Mouse (Mus musculus) intestine, postnatal 0 days (tissue): ENCODE results near the gene Zfr. TPM values are rescaled to one million over a fixed set of nuclear protein-coding genes. Genes with fewer than 3 reads are reported as not detected.
A peak's percentile ranks its signal among the peaks of the same experiment; 100 is the strongest.

ENCODE experiments used
- ATAC-seq: fragments of 200-750 bp; cut with Nextera tagmentation; 2 replicates; pipeline ENCODE4 v1.8.0; 2017; ENCODE audit warnings: mild to moderate bottlenecking, moderate TSS enrichment, moderate library complexity
- H3K27ac ChIP-seq: fragments of 300-500 bp; sonication (generic); 2 replicates; pipeline ENCODE4 v1.5.1; 2014; ENCODE audit warnings: mild to moderate bottlenecking, low read depth, low read length, moderate library complexity
- H3K27me3 ChIP-seq: fragments of 300-500 bp; sonication (generic); replicated peaks from 2 replicates; pipeline ENCODE4 v1.6.1; 2014; ENCODE audit warnings: low read length, mixed read lengths; ENCODE audit not compliant: control insufficient read depth, insufficient read depth
- H3K36me3 ChIP-seq: fragments of 300-500 bp; sonication (generic); 2 replicates; pipeline ENCODE4 v1.6.1; 2014; ENCODE audit warnings: mild to moderate bottlenecking, moderate library complexity; ENCODE audit not compliant: control insufficient read depth, insufficient read depth
- H3K4me1 ChIP-seq: fragments of 300-500 bp; sonication (generic); replicated peaks from 2 replicates; pipeline ENCODE4 v1.6.1; 2014; ENCODE audit warnings: antibody characterized with exemption, low read length, mixed read lengths; ENCODE audit not compliant: control insufficient read depth, insufficient read depth
- H3K4me2 ChIP-seq: fragments of 300-500 bp; sonication (generic); replicated peaks from 2 replicates; pipeline ENCODE4 v1.6.1; 2014; ENCODE audit warnings: low read depth, mild to moderate bottlenecking, moderate library complexity
- H3K4me3 ChIP-seq: fragments of 300-500 bp; sonication (generic); 2 replicates; pipeline ENCODE4 v1.5.1; 2014; ENCODE audit warnings: low read depth, low read length
- H3K9ac ChIP-seq: fragments of 300-500 bp; sonication (generic); 2 replicates; pipeline ENCODE4 v1.6.1; 2014; ENCODE audit warnings: mild to moderate bottlenecking, low read depth, low read length
- H3K9me3 ChIP-seq: fragments of 300-500 bp; sonication (generic); 2 replicates; pipeline ENCODE4 v1.6.1; 2016; ENCODE audit warnings: mixed run types; ENCODE audit not compliant: control insufficient read depth
- CTCF ChIP-seq: sonication (generic); IDR thresholded peaks from 2 replicates; pipeline ENCODE4 v1.5.1; 2016; ENCODE audit warnings: low read depth, mild to moderate bottlenecking, control low read depth, antibody characterized with exemption, moderate library complexity
- WGBS: fragments of 180-500 bp; shearing (Covaris S2); extraction: QIAGEN DNeasy Blood & Tissue Kit; methylation state at CpG from one replicate; pipeline ENCODE4 v1.1.7; 2014; 5-methylcytosine and 5-hydroxymethylcytosine counted together
- microRNA counts: library from miRNA; unstranded; fragments of <30 nt; microRNA quantifications from one replicate; lab custom pipeline; 2016
- microRNA-seq: library from miRNA; unstranded; fragments of <30 nt; microRNA quantifications from one replicate; pipeline ENCODE4, GENCODE M21; 2016
- polyA plus RNA-seq: library from polyadenylated mRNA; unstranded; fragments of >200 nt; fragmentation: Nextera tagmentation; extraction: Ambion mirVana; gene quantifications from 2 replicates; pipeline ENCODE4 v1.2.1, GENCODE M21; 2015

The Zfr gene
- polyA plus RNA-seq, 1 experiment from 2014 or later, result 47.9 TPM

GRCm38 (mm10) chr15:12230243-12230935 is 112.8 kb downstream of the Zfr start:
- 19% methylated on average over 12 of the region's 12 CpGs for WGBS
- ATAC-seq, result peak; percentile 86

GRCm38 (mm10) chr15:12231462-12231861 is 113.8 kb downstream of the Zfr start:
- Histone ChIP-seq H3K27me3 (no peaks in the 10 kb centered on the region), H3K4me3 (no peak overlapping the region), H3K4me1 (peaks cover 10% of the 10 kb centered on the region), H3K9ac (no peak overlapping the region), H3K36me3 (peaks cover 23% of the 10 kb centered on the region), H3K27ac (no peak overlapping the region), H3K9me3 (no peaks in the 10 kb centered on the region), H3K4me2 (no peak overlapping the region)
- peak; percentile 46 for TF ChIP-seq CTCF
- no peak for ATAC-seq
- whole genome bisulfite sequencing, result 84% methylated on average over 6 of the region's 6 CpGs

More at GRCm38 (mm10) chr15:12230243-12230935, 112.8 kb downstream of the Zfr start:
- H3K9ac ChIP-seq, result no peak overlapping the region
- H3K4me1 ChIP-seq, result peaks cover 10% of the 10 kb centered on the region
- no peaks in the 10 kb centered on the region for H3K27me3 ChIP-seq
- TF ChIP-seq CTCF, result no peak
- H3K27ac ChIP-seq, result no peak overlapping the region
- no peaks in the 10 kb centered on the region for H3K9me3 ChIP-seq
- no peak overlapping the region for H3K4me3 ChIP-seq
- H3K4me2 ChIP-seq, result 0 out of 2 replicates have a peak overlapping the region, but pooled peaks have one; percentile 9
- peaks cover 19% of the 10 kb centered on the region for H3K36me3 ChIP-seq

GRCm38 (mm10) chr15:12232429-12232828 is 114.8 kb downstream of the Zfr start:
- Histone ChIP-seq H3K4me1 (peaks cover 6% of the 10 kb centered on the region; the same call in 1 of the 2 replicates), H3K4me2 (no peak overlapping the region), H3K9me3 (no peaks in the 10 kb centered on the region), H3K27ac (no peak overlapping the region), H3K4me3 (no peak overlapping the region), H3K27me3 (no peaks in the 10 kb centered on the region), H3K36me3 (peaks cover 23% of the 10 kb centered on the region), H3K9ac (no peak overlapping the region)
- 37% methylated on average over 11 of the region's 11 CpGs for WGBS
- ATAC-seq, result no peak
- no peak for TF ChIP-seq CTCF

- H3K27ac ChIP-seq, result no peak overlapping the region
- WGBS, result 82% methylated on average over 4 of the region's 4 CpGs
These were observed 115.4 kb downstream of the Zfr start for GRCm38 (mm10) chr15:12233021-12233420.

More at GRCm38 (mm10) chr15:12233021-12233420, 115.4 kb downstream of the Zfr start:
- Histone ChIP-seq H3K4me3 (no peak overlapping the region), H3K9ac (no peak overlapping the region), H3K4me1 (peaks cover 6% of the 10 kb centered on the region; the same call in 1 of the 2 replicates), H3K36me3 (peaks cover 27% of the 10 kb centered on the region), H3K4me2 (no peak overlapping the region), H3K9me3 (no peaks in the 10 kb centered on the region), H3K27me3 (no peaks in the 10 kb centered on the region)
- no peak for ATAC-seq
- TF ChIP-seq CTCF, result no peak

MicroRNAs encoded within 50 kb of the gene (microRNA counts, 519-probe panel; counts per million panel counts)
- not detected for microRNA mmu-miR-1898 (lab: Ali Mortazavi, UCI)

Small RNA genes lying within 50 kb of the gene (microRNA-seq; reads per million reads assigned to microRNA genes)
- not detected for gene Mir1898

Other genes starting within 250 kb of the Zfr start
- 3.8 and 4.4 TPM in 2 replicates for gene Npr3, start 210.5 kb upstream of the Zfr start, polyA plus RNA-seq
- 460 and 474 TPM in 2 replicates for gene Sub1, start 120.8 kb upstream of the Zfr start, polyA plus RNA-seq
- gene Mtmr12, start 87.2 kb downstream of the Zfr start, polyA plus RNA-seq, result 6.6 and 7.0 TPM in 2 replicates
- gene Golph3, start 203.6 kb downstream of the Zfr start, polyA plus RNA-seq, result 67.9 and 70.0 TPM in 2 replicates
- 6.5 and 6.9 TPM in 2 replicates for gene 1810049J17Rik, start 204.1 kb downstream of the Zfr start, polyA plus RNA-seq